Mouse (Mus musculus): ENCODE data around the gene Gng8.

DNA sequence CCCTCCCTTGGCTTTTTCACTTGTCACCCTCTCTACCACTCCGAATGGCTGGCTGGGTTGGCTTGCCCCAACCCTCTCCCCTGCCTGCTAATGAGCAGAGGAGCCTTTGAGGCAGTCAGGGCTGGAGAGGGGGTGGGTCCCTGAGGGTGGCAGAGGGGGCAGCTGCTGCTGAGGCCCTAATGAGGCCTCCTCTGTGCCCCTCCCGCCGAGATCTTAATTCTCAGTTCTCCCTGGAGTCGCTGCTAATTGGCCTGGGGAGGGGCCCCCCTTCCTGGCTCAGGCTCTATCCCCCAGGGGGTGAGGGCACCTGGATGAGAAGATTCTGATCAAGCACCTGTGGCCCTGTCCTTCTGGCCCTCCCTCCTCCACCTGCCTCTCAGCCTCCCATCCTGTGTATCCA, 2.7 kb downstream of the Gng8 start:
- TF ChIP-seq CTCF (IDR thresholded peaks at IDR 0.05; ENCODE audit: low read depth) (no peak), EP300 (IDR thresholded peaks at IDR 0.05; ENCODE audit: low read depth) (no peak)
